Mouse (Mus musculus) CH12.LX (cell line): Measurements from ENCODE around the gene Gabrb3.

Source experiments
- BHLHE40 ChIP-seq: IDR thresholded peaks from 2 replicates; pipeline ENCODE4 v1.6.1; 2011; ENCODE audit warnings: mild to moderate bottlenecking, low read depth, low read length, improper control_type of control experiment
- CTCF ChIP-seq, 2 experiments: IDR thresholded peaks in 1 of 2; conservative IDR thresholded peaks in 1 of 2; 2 replicates each; pipeline ENCODE4 v1.5.1; 2011 to 2012; ENCODE audit warnings: low read depth in 2 of 2, low read length in 2 of 2, improper control_type of control experiment in 1 of 2, inconsistent platforms in 1 of 2, mild to moderate bottlenecking in 1 of 2, moderate library complexity in 1 of 2
- EP300 ChIP-seq: IDR thresholded peaks from 2 replicates; pipeline ENCODE4 v1.6.1; 2011; ENCODE audit warnings: low read length, improper control_type of control experiment
- HCFC1 ChIP-seq: IDR thresholded peaks from 2 replicates; pipeline ENCODE4 v1.6.1; 2012; ENCODE audit warnings: low read depth, mild to moderate bottlenecking, inconsistent platforms, low read length, improper control_type of control experiment
- MAFK ChIP-seq: IDR thresholded peaks from 2 replicates; pipeline ENCODE4 v1.6.1; 2011; ENCODE audit warnings: low read length, improper control_type of control experiment; ENCODE audit not compliant: insufficient replicate concordance
- MXI1 ChIP-seq: IDR thresholded peaks from 2 replicates; pipeline ENCODE4 v1.6.1; 2011; ENCODE audit warnings: mild to moderate bottlenecking, low read depth, low read length, improper control_type of control experiment
- MYC ChIP-seq: IDR thresholded peaks from 2 replicates; pipeline ENCODE4 v1.6.1; 2011; ENCODE audit warnings: low read depth, mild to moderate bottlenecking, improper control_type of control experiment, low read length
- NRF1 ChIP-seq: IDR thresholded peaks from 2 replicates; pipeline ENCODE4 v1.6.1; 2014; ENCODE audit warnings: low read depth, mild to moderate bottlenecking, inconsistent platforms, low read length, improper control_type of control experiment, moderate library complexity
- POLR2A ChIP-seq: IDR thresholded peaks from 2 replicates; pipeline ENCODE4 v1.6.1; 2011; ENCODE audit warnings: low read depth, mild to moderate bottlenecking, improper control_type of control experiment, low read length
- POLR2AphosphoS2 ChIP-seq: IDR thresholded peaks from 2 replicates; pipeline ENCODE4 v1.6.1; 2011; ENCODE audit warnings: low read depth, low read length, improper control_type of control experiment
- ZC3H11A ChIP-seq: IDR thresholded peaks from 2 replicates; pipeline ENCODE4 v1.6.1; 2012; ENCODE audit warnings: low read depth, mild to moderate bottlenecking, inconsistent platforms, low read length, improper control_type of control experiment
- ZKSCAN1 ChIP-seq: IDR thresholded peaks from 2 replicates; pipeline ENCODE4 v1.6.1; 2012; ENCODE audit warnings: low read depth, inconsistent platforms, low read length, improper control_type of control experiment, borderline replicate concordance
- ZNF384 ChIP-seq: IDR thresholded peaks from 2 replicates; pipeline ENCODE4 v1.6.1; 2012; ENCODE audit warnings: low read depth, low read length, improper control_type of control experiment, inconsistent platforms

DNA sequence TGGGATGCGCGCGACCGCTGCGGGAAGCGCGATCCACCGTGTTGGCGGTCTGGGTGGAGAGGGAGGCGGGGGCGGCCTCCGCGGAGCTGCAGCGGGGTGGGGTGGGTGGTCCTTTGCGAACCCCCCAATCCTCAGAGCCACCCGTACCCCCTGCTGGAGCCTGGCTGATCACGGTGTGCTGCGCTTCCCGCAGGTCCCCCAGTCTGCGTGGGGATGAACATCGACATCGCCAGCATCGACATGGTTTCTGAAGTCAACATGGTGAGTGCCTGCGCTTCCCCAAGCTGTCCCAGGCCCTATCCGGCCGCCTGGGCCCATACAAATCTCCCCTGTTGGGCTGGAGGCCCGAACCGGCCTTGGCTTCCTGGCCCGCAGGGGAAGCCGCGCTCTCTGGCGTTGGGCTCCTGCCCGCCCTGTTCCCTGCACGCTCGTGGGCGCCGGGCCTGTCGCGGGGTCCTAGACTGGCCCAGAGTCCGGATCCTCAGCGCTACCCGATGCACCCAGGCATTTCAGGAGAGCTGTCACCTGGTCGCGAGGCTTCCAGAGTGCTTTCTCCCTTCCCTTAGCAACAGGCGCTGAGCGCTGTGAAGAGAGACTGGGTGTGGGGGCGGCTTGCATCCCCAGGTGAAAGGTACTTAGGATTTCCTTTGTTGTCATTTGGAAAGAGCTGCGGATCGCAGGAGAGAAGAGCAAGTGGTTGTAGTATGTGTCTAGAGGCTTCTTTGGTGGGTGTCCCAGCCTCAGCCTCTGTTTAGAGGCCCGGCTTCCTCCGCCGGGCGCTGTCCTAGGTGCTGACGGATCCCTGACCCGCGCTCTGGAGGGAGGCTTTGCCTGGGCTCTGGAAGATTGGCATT, 172.3 kb downstream of the Gabrb3 start:
- TF ChIP-seq POLR2A (no peak), POLR2AphosphoS2 (no peak), CTCF (conservative IDR thresholded peaks at IDR 0.05 in 1 of 2, IDR thresholded peaks at IDR 0.05 in 1 of 2; ENCODE audit: low read depth in 2 of 2, low read length in 2 of 2) (no peak), NRF1 (no peak), MYC (no peak), ZNF384 (no peak), MAFK (no peak), ZC3H11A (no peak), EP300 (no peak), HCFC1 (no peak), ZKSCAN1 (no peak), MXI1 (no peak), BHLHE40 (no peak)
